Mouse (Mus musculus): ENCODE measurements around the gene Fam171a2.

GRCm38 (mm10) chr11:102428981-102429540, 18.4 kb downstream of the Fam171a2 start:
- TF ChIP-seq CTCF (IDR thresholded peaks at IDR 0.05; ENCODE audit: low read depth): no peak
- TF ChIP-seq EP300 (IDR thresholded peaks at IDR 0.05; ENCODE audit: low read depth): no peak
